Mouse (Mus musculus): ENCODE measurements around the gene Olfr631.
A peak's percentile ranks its signal among the peaks of the same experiment; 100 is the strongest.
"Not testable (repeated sequence)": the region's sequence is repeated elsewhere in the genome, so short reads cannot be mapped to it uniquely, and the experiment has no call there.

Gene Olfr631

GRCm38 (mm10) chr7:103928525-103928924 lies at the start of gene Olfr631:
Gene Olfr631, plus strand, starts transcription at chr7:103928825.
- DNase-seq (ENCODE audit: low spot score), result no peak

- no peak for DNase-seq (ENCODE audit: low spot score)
Measured at GRCm38 (mm10) chr7:103886152-103886551, 42.5 kb upstream of the Olfr631 start, which contains the start of gene Olfr66. Gene Olfr66, minus strand, starts transcription at chr7:103886252.

- no peak for DNase-seq (ENCODE audit: low spot score)
Measured at GRCm38 (mm10) chr7:103894385-103894784, 34.2 kb upstream of the Olfr631 start, which contains the start of gene Olfr64. Gene Olfr64, minus strand, starts transcription at chr7:103894485.

GRCm38 (mm10) chr7:103903187-103903586 lies 25.4 kb upstream of the Olfr631 start, which contains the start of gene Olfr65:
Gene Olfr65, plus strand, starts transcription at chr7:103903487.
- no peak for DNase-seq (ENCODE audit: low spot score)

GRCm38 (mm10) chr7:103910047-103910446 lies 18.6 kb upstream of the Olfr631 start:
- peak; percentile 89 for DNase-seq (ENCODE audit: low spot score)

- peak; percentile 83 for DNase-seq (ENCODE audit: low spot score)
Measured at GRCm38 (mm10) chr7:103912969-103913511, 15.6 kb upstream of the Olfr631 start.

GRCm38 (mm10) chr7:103915338-103915737 lies 13.3 kb upstream of the Olfr631 start:
- DNase-seq (ENCODE audit: low spot score), result peak; percentile 54

GRCm38 (mm10) chr7:103934264-103934663 lies 5.6 kb downstream of the Olfr631 start, which contains the start of gene Olfr632:
Gene Olfr632, plus strand, starts transcription at chr7:103934347.
- no peak for DNase-seq (ENCODE audit: low spot score)

- peak; percentile 77 for DNase-seq (ENCODE audit: low spot score)
Measured at GRCm38 (mm10) chr7:103942730-103943129, 14.1 kb downstream of the Olfr631 start.

- DNase-seq (ENCODE audit: low spot score), result no peak
Measured at GRCm38 (mm10) chr7:103944137-103944536, 15.5 kb downstream of the Olfr631 start, which contains the start of gene Olfr633. Gene Olfr633, plus strand, starts transcription at chr7:103944437.

- DNase-seq (ENCODE audit: low spot score), result not testable (repeated sequence)
Measured at GRCm38 (mm10) chr7:103966873-103967272, 38.2 kb downstream of the Olfr631 start.

- no peak for DNase-seq (ENCODE audit: low spot score)
Measured at GRCm38 (mm10) chr7:103970852-103971251, 42.2 kb downstream of the Olfr631 start, which contains the start of gene Olfr635. Gene Olfr635, plus strand, starts transcription at chr7:103971152.

GRCm38 (mm10) chr7:103971782-103972181 lies 43.2 kb downstream of the Olfr631 start:
- DNase-seq (ENCODE audit: low spot score), result no peak
